Mouse (Mus musculus): ENCODE data around the gene Med19. TPM values are rescaled to one million over a fixed set of nuclear protein-coding genes. Genes with fewer than 3 reads are reported as not detected.
A peak's percentile ranks its signal among the peaks of the same experiment; 100 is the strongest.

Med19 gene
- polyA plus RNA-seq (2014; fragmentation: Nextera tagmentation; extraction: Ambion mirVana) = 54.1 and 55.4 TPM in 2 replicates

- H3K4me2 ChIP-seq (ENCODE audit: low read depth, severe bottlenecking) = peak within 1 kb of the TSS; percentile 74
- H3K9me3 ChIP-seq (ENCODE audit: control insufficient read depth, low read length) = no peaks in the 10 kb centered on the region
- H3K27ac ChIP-seq (replicated peaks; ENCODE audit: low read depth, low read length) = 0 out of 2 replicates have a peak within 1 kb of the TSS, but pooled peaks have one; percentile 42
- H3K36me3 ChIP-seq (ENCODE audit: control insufficient read depth, insufficient read depth, low read length) = peaks cover 7% of the 10 kb centered on the region; the same call in 1 of the 2 replicates
- 0% methylated on average over 44 of the region's 44 CpGs for WGBS
- 0 out of 2 replicates have a peak, but pooled peaks cover 3% of the 10 kb centered on the region for H3K4me1 ChIP-seq (ENCODE audit: control insufficient read depth, insufficient read depth, low read length)
- peak within 1 kb of the TSS; percentile 90 for H3K9ac ChIP-seq (ENCODE audit: low read length)
- no peaks in the 10 kb centered on the region for H3K27me3 ChIP-seq (ENCODE audit: control insufficient read depth, insufficient read depth, low read length)
- ATAC-seq (ENCODE audit: insufficient number of reproducible peaks, low FRiP score, low TSS enrichment, low read depth) = peak; percentile 100
- peak within 1 kb of the TSS; percentile 98 for H3K4me3 ChIP-seq (ENCODE audit: low read depth, low read length)
- DNase-seq (ENCODE audit: low spot score) = peak; percentile 90
Measured at GRCm38 (mm10) chr2:84677968-84678880, at the start of gene Med19, which contains the start of gene Gm28635. Gene Med19 (plus strand): TSS chr2:84678402. Gene Gm28635 (minus strand): TSS chr2:84678041.

- H3K27ac ChIP-seq (replicated peaks; ENCODE audit: low read depth, low read length) = no peak overlapping the region
- peaks cover 10% of the 10 kb centered on the region for H3K4me1 ChIP-seq (ENCODE audit: control insufficient read depth, insufficient read depth, low read length)
- no peaks in the 10 kb centered on the region for H3K36me3 ChIP-seq (ENCODE audit: control insufficient read depth, insufficient read depth, low read length)
- no peak overlapping the region for H3K4me2 ChIP-seq (ENCODE audit: low read depth, severe bottlenecking)
- WGBS = 84% methylated on average over 1 of the region's 1 CpGs
- H3K9ac ChIP-seq (ENCODE audit: low read length) = no peak overlapping the region
- H3K9me3 ChIP-seq (ENCODE audit: control insufficient read depth, low read length) = no peaks in the 10 kb centered on the region
- no peaks in the 10 kb centered on the region for H3K27me3 ChIP-seq (ENCODE audit: control insufficient read depth, insufficient read depth, low read length)
- ATAC-seq (ENCODE audit: insufficient number of reproducible peaks, low FRiP score, low TSS enrichment, low read depth) = no peak
- H3K4me3 ChIP-seq (ENCODE audit: low read depth, low read length) = no peak overlapping the region
- DNase-seq (ENCODE audit: low spot score) = no peak
Measured at GRCm38 (mm10) chr2:84632001-84632400, 46.2 kb upstream of the Med19 start.

GRCm38 (mm10) chr2:84632999-84633398 lies 45.2 kb upstream of the Med19 start:
- no peak for DNase-seq (ENCODE audit: low spot score)
- Histone ChIP-seq H3K36me3 (ENCODE audit: control insufficient read depth, insufficient read depth, low read length) (no peaks in the 10 kb centered on the region), H3K4me1 (ENCODE audit: control insufficient read depth, insufficient read depth, low read length) (peaks cover 16% of the 10 kb centered on the region), H3K4me3 (ENCODE audit: low read depth, low read length) (no peak overlapping the region), H3K9ac (ENCODE audit: low read length) (no peak overlapping the region), H3K9me3 (ENCODE audit: control insufficient read depth, low read length) (no peaks in the 10 kb centered on the region), H3K4me2 (ENCODE audit: low read depth, severe bottlenecking) (no peak overlapping the region), H3K27me3 (ENCODE audit: control insufficient read depth, insufficient read depth, low read length) (no peaks in the 10 kb centered on the region), H3K27ac (replicated peaks; ENCODE audit: low read depth, low read length) (no peak overlapping the region)
- 7% methylated on average over 3 of the region's 3 CpGs for WGBS
- no peak for ATAC-seq (ENCODE audit: insufficient number of reproducible peaks, low FRiP score, low TSS enrichment, low read depth)

GRCm38 (mm10) chr2:84634006-84634405 lies 44.2 kb upstream of the Med19 start:
- Histone ChIP-seq H3K4me1 (ENCODE audit: control insufficient read depth, insufficient read depth, low read length) (peaks cover 16% of the 10 kb centered on the region), H3K9me3 (ENCODE audit: control insufficient read depth, low read length) (no peaks in the 10 kb centered on the region), H3K4me2 (ENCODE audit: low read depth, severe bottlenecking) (no peak overlapping the region), H3K27me3 (ENCODE audit: control insufficient read depth, insufficient read depth, low read length) (no peaks in the 10 kb centered on the region), H3K4me3 (ENCODE audit: low read depth, low read length) (no peak overlapping the region), H3K36me3 (ENCODE audit: control insufficient read depth, insufficient read depth, low read length) (no peaks in the 10 kb centered on the region), H3K9ac (ENCODE audit: low read length) (no peak overlapping the region), H3K27ac (replicated peaks; ENCODE audit: low read depth, low read length) (no peak overlapping the region)
- DNase-seq (ENCODE audit: low spot score) (no peak), ATAC-seq (ENCODE audit: insufficient number of reproducible peaks, low FRiP score, low TSS enrichment, low read depth) (no peak)
- 82% methylated on average over 4 of the region's 4 CpGs for WGBS

GRCm38 (mm10) chr2:84634934-84635482 lies 43.2 kb upstream of the Med19 start:
- Histone ChIP-seq H3K9ac (ENCODE audit: low read length) (no peak overlapping the region), H3K4me1 (ENCODE audit: control insufficient read depth, insufficient read depth, low read length) (peaks cover 16% of the 10 kb centered on the region), H3K27ac (replicated peaks; ENCODE audit: low read depth, low read length) (peak overlapping the region; percentile 85), H3K27me3 (ENCODE audit: control insufficient read depth, insufficient read depth, low read length) (no peaks in the 10 kb centered on the region), H3K4me3 (ENCODE audit: low read depth, low read length) (no peak overlapping the region), H3K4me2 (ENCODE audit: low read depth, severe bottlenecking) (no peak overlapping the region), H3K36me3 (ENCODE audit: control insufficient read depth, insufficient read depth, low read length) (no peaks in the 10 kb centered on the region), H3K9me3 (ENCODE audit: control insufficient read depth, low read length) (no peaks in the 10 kb centered on the region)
- WGBS = 33% methylated on average over 4 of the region's 4 CpGs
- ATAC-seq (ENCODE audit: insufficient number of reproducible peaks, low FRiP score, low TSS enrichment, low read depth) (no peak), DNase-seq (ENCODE audit: low spot score) (no peak)

- DNase-seq (ENCODE audit: low spot score) (peak; percentile 67), ATAC-seq (ENCODE audit: insufficient number of reproducible peaks, low FRiP score, low TSS enrichment, low read depth) (peak; percentile 87)
- Histone ChIP-seq H3K9ac (ENCODE audit: low read length) (no peak overlapping the region), H3K9me3 (ENCODE audit: control insufficient read depth, low read length) (no peaks in the 10 kb centered on the region), H3K36me3 (ENCODE audit: control insufficient read depth, insufficient read depth, low read length) (no peaks in the 10 kb centered on the region), H3K4me2 (ENCODE audit: low read depth, severe bottlenecking) (peak overlapping the region; percentile 31; the same call in 1 of the 2 replicates), H3K27me3 (ENCODE audit: control insufficient read depth, insufficient read depth, low read length) (no peaks in the 10 kb centered on the region), H3K27ac (replicated peaks; ENCODE audit: low read depth, low read length) (peak overlapping the region; percentile 85), H3K4me3 (ENCODE audit: low read depth, low read length) (no peak overlapping the region), H3K4me1 (ENCODE audit: control insufficient read depth, insufficient read depth, low read length) (peaks cover 16% of the 10 kb centered on the region)
- WGBS = 0% methylated on average over 2 of the region's 2 CpGs
Measured at GRCm38 (mm10) chr2:84635611-84636010, 42.6 kb upstream of the Med19 start.

GRCm38 (mm10) chr2:84636231-84636741 lies 41.9 kb upstream of the Med19 start:
- H3K9me3 ChIP-seq (ENCODE audit: control insufficient read depth, low read length) = no peaks in the 10 kb centered on the region
- 26% methylated on average over 8 of the region's 8 CpGs for WGBS
- H3K4me3 ChIP-seq (ENCODE audit: low read depth, low read length) = no peak overlapping the region
- H3K4me1 ChIP-seq (ENCODE audit: control insufficient read depth, insufficient read depth, low read length) = peaks cover 16% of the 10 kb centered on the region
- peak overlapping the region; percentile 31 for H3K4me2 ChIP-seq (ENCODE audit: low read depth, severe bottlenecking)
- no peak overlapping the region for H3K9ac ChIP-seq (ENCODE audit: low read length)
- peak overlapping the region; percentile 85; the same call in 1 of the 2 replicates for H3K27ac ChIP-seq (replicated peaks; ENCODE audit: low read depth, low read length)
- DNase-seq (ENCODE audit: low spot score) = peak; percentile 49
- no peaks in the 10 kb centered on the region for H3K27me3 ChIP-seq (ENCODE audit: control insufficient read depth, insufficient read depth, low read length)
- ATAC-seq (ENCODE audit: insufficient number of reproducible peaks, low FRiP score, low TSS enrichment, low read depth) = peak; percentile 20; the same call in 1 of the 2 replicates
- no peaks in the 10 kb centered on the region for H3K36me3 ChIP-seq (ENCODE audit: control insufficient read depth, insufficient read depth, low read length)

GRCm38 (mm10) chr2:84637452-84638165 lies 40.6 kb upstream of the Med19 start:
- Histone ChIP-seq H3K4me3 (ENCODE audit: low read depth, low read length) (no peak overlapping the region), H3K9me3 (ENCODE audit: control insufficient read depth, low read length) (no peaks in the 10 kb centered on the region), H3K4me2 (ENCODE audit: low read depth, severe bottlenecking) (no peak overlapping the region), H3K9ac (ENCODE audit: low read length) (no peak overlapping the region), H3K27me3 (ENCODE audit: control insufficient read depth, insufficient read depth, low read length) (no peaks in the 10 kb centered on the region), H3K27ac (replicated peaks; ENCODE audit: low read depth, low read length) (0 out of 2 replicates have a peak overlapping the region, but pooled peaks have one; percentile 12), H3K4me1 (ENCODE audit: control insufficient read depth, insufficient read depth, low read length) (peaks cover 16% of the 10 kb centered on the region), H3K36me3 (ENCODE audit: control insufficient read depth, insufficient read depth, low read length) (no peaks in the 10 kb centered on the region)
- no peak for DNase-seq (ENCODE audit: low spot score)
- no peak for ATAC-seq (ENCODE audit: insufficient number of reproducible peaks, low FRiP score, low TSS enrichment, low read depth)
- WGBS = 49% methylated on average over 6 of the region's 7 CpGs
